Mouse (Mus musculus) layer of hippocampus, adult 8-10 months (tissue): ENCODE results near the gene Trak1. TPM values are rescaled to one million over a fixed set of nuclear protein-coding genes. Genes with fewer than 3 reads are reported as not detected.

ENCODE experiments used
- DNase-seq, 2 experiments: peaks; one replicate each; pipeline ENCODE4 v3.0.0; 2022; ENCODE audit warnings: low spot score in 2 of 2
- total RNA-seq, 4 experiments: library from RNA; stranded (reverse); gene quantifications; 2 replicates each; pipeline ENCODE4 v1.2.4; 2022

Gene Trak1
- total RNA-seq, 4 experiments from 2014 or later: 201 to 260 (median 228) TPM

- no peak for DNase-seq
These were observed 178.5 kb downstream of the Trak1 start for GRCm38 (mm10) chr9:121475488-121476452.

GRCm38 (mm10) chr9:121477305-121477911 lies 180.1 kb downstream of the Trak1 start:
- DNase-seq: peak; percentile 62 to 80

- peak; percentile 63 to 80 for DNase-seq
These were observed 182.2 kb downstream of the Trak1 start for GRCm38 (mm10) chr9:121479453-121479852.

- DNase-seq: no peak
These were observed 189.9 kb downstream of the Trak1 start for GRCm38 (mm10) chr9:121487216-121487615.

GRCm38 (mm10) chr9:121491592-121492240 lies 194.4 kb downstream of the Trak1 start:
- no peak for DNase-seq

GRCm38 (mm10) chr9:121494006-121494767 lies 196.9 kb downstream of the Trak1 start:
- DNase-seq: no peak

- DNase-seq: peak in 1 of 2 experiments; percentile 63
These were observed 198.2 kb downstream of the Trak1 start, which contains the start of gene Cck for GRCm38 (mm10) chr9:121495529-121495928. Cck (minus strand) TSS chr9:121495694.

- no peak for DNase-seq
These were observed 198.8 kb downstream of the Trak1 start for GRCm38 (mm10) chr9:121496102-121496501.

- DNase-seq: peak; percentile 79 to 82
These were observed 208.0 kb downstream of the Trak1 start for GRCm38 (mm10) chr9:121505346-121505745.

- DNase-seq: peak; percentile 80 to 81
These were observed 209.3 kb downstream of the Trak1 start for GRCm38 (mm10) chr9:121506478-121507180.

- DNase-seq: no peak
These were observed 214.6 kb downstream of the Trak1 start for GRCm38 (mm10) chr9:121511911-121512310.

- DNase-seq: no peak
These were observed 217.2 kb downstream of the Trak1 start for GRCm38 (mm10) chr9:121514462-121514861.

- no peak for DNase-seq
These were observed 222.7 kb downstream of the Trak1 start for GRCm38 (mm10) chr9:121520047-121520446.

Other genes starting within 250 kb of the Trak1 start
- 10 to 100 TPM in 2 of 4 experiments, 1 to 10 TPM in 2; 7.9 to 10.8 (median 9.9) TPM for gene Ulk4, start 20.3 kb upstream of the Trak1 start, total RNA-seq
- 100 to 1,000 TPM; 514 to 576 (median 548) TPM for gene Cck, start 198.2 kb downstream of the Trak1 start, total RNA-seq